8 mouse cellular contexts compared by ENCODE assay signal in the genomic region with DNA sequence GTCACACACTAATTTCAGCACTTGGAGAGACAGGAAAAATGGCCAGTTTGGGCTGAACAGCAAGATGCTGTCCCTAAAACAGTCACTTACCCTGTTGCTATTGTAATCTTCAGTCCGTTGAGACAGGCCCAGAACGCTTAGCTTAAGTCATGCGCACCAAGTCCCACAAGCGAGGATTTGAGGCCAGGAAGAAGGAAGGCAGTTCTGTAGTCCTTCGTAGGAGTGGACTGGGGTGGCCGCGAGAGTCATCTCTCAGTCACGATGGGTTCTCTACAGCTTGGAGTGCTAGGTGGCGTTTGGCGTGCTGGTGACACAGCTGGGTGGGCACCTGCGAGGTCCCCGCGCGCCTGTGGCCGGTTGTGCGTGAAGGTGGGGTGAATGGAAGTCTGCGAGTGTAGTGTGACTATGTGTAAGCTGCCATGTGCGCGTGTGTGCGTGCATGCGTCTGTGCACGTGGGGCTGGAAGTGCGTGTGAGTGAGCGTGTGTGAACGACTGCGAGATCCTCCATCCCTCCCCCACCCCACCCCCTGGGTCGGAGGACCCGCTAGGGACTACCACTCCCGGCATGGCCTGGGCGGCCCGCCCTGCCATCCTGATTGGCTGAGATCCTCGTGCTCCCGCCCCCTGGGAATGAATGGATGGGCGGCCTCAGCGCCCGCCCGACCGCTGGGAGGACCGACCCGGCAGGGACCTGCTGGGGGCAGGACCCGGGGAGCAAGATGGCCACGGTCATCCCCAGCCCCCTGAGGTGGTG. TPM values are rescaled to one million over a fixed set of nuclear protein-coding genes. Genes with fewer than 3 reads are reported as not detected.
DNase-seq lines count a peak whose midpoint lies in the region; ATAC-seq lines count a peak whose summit lies in the region.

No protein-coding gene starts in this region.

- H3K4me1 ChIP-seq in hindbrain, embryonic 10.5 days (replicated peaks): peaks cover 68% of the 10 kb centered on the region
- peaks cover 48% of the 10 kb centered on the region for H3K4me1 ChIP-seq in lung, embryonic 16.5 days (replicated peaks; ENCODE audit: control insufficient read depth, insufficient read depth, low read length)

- H3K9me3 ChIP-seq in hindbrain, embryonic 10.5 days: no peaks in the 10 kb centered on the region
- H3K9me3 ChIP-seq in lung, embryonic 16.5 days (ENCODE audit: control insufficient read depth, low read length): no peaks in the 10 kb centered on the region

- peak overlapping the region; percentile 99 for H3K4me2 ChIP-seq in lung, embryonic 16.5 days (ENCODE audit: low read depth, low read length)

- H3K36me3 ChIP-seq in hindbrain, embryonic 10.5 days: peaks cover 19% of the 10 kb centered on the region
- no peaks in the 10 kb centered on the region for H3K36me3 ChIP-seq in lung, embryonic 16.5 days (ENCODE audit: control insufficient read depth, insufficient read depth, low read length)

- peak overlapping the region; percentile 85 for H3K27ac ChIP-seq in hindbrain, embryonic 10.5 days
- H3K27ac ChIP-seq in lung, embryonic 16.5 days (ENCODE audit: low read length): peak overlapping the region; percentile 31

- peak overlapping the region; percentile 76 for H3K4me3 ChIP-seq in hindbrain, embryonic 10.5 days
- H3K4me3 ChIP-seq in lung, embryonic 16.5 days (ENCODE audit: low read length): peak overlapping the region; percentile 70

- WGBS in hindbrain, embryonic 10.5 days: 2% methylated on average over 42 of the region's 42 CpGs
- 3% methylated on average over 42 of the region's 42 CpGs for WGBS in lung, embryonic 16.5 days

- DNase-seq in MEL-GATA-1-ER (ENCODE audit: extremely low read depth, low read depth): peak; percentile 83
- DNase-seq in cerebellum, adult 8-10 months: peak; percentile 96
- peak; percentile 90 for DNase-seq in hindbrain, embryonic 10.5 days (ENCODE audit: low spot score)
- DNase-seq in layer of hippocampus, adult 9-11 months: peak; percentile 94
- DNase-seq in retina, adult 2 months (ENCODE audit: low read depth, low spot score): peak; percentile 65
- DNase-seq in thymus, postnatal 25 days: peak; percentile 87

- H3K9ac ChIP-seq in lung, embryonic 16.5 days (ENCODE audit: low read length): peak overlapping the region; percentile 64

- peaks cover 61% of the 10 kb centered on the region for H3K27me3 ChIP-seq in hindbrain, embryonic 10.5 days (ENCODE audit: insufficient read depth, poor library complexity, severe bottlenecking)
- peaks cover 20% of the 10 kb centered on the region for H3K27me3 ChIP-seq in lung, embryonic 16.5 days (ENCODE audit: control insufficient read depth, insufficient read depth, low read depth, low read length)

- peak; percentile 62 for ATAC-seq in frontal cortex, adult (ENCODE audit: low TSS enrichment)
- peak; percentile 83 for ATAC-seq in lung, embryonic 16.5 days (ENCODE audit: low read depth)

RNA-seq across cellular contexts. Expression of a gene that starts 3.8 kb away (rescaled TPM):
- polyA plus RNA-seq in hindbrain, embryonic 10.5 days (2016; fragmentation: Nextera tagmentation; extraction: Ambion mirVana): 28.3 and 60.6 TPM in 2 replicates
- 8.1 and 8.7 TPM in 2 replicates for polyA plus RNA-seq in lung, embryonic 16.5 days (2015; fragmentation: Nextera tagmentation; extraction: Ambion mirVana)

RNA-seq across cellular contexts. Expression of a gene that starts 18.4 kb away (rescaled TPM):
- 35.5 and 55.7 TPM in 2 replicates for polyA plus RNA-seq in hindbrain, embryonic 10.5 days (2016; fragmentation: Nextera tagmentation; extraction: Ambion mirVana)
- 157 and 162 TPM in 2 replicates for polyA plus RNA-seq in lung, embryonic 16.5 days (2015; fragmentation: Nextera tagmentation; extraction: Ambion mirVana)

RNA-seq across cellular contexts. Expression of a gene that starts 25.8 kb away (rescaled TPM):
- 43.7 and 65.7 TPM in 2 replicates for polyA plus RNA-seq in hindbrain, embryonic 10.5 days (2016; fragmentation: Nextera tagmentation; extraction: Ambion mirVana)
- polyA plus RNA-seq in lung, embryonic 16.5 days (2015; fragmentation: Nextera tagmentation; extraction: Ambion mirVana): 309 and 317 TPM in 2 replicates

RNA-seq across cellular contexts. Expression of a gene that starts 59.3 kb away (rescaled TPM):
- 6.9 and 7.4 TPM in 2 replicates for polyA plus RNA-seq in hindbrain, embryonic 10.5 days (2016; fragmentation: Nextera tagmentation; extraction: Ambion mirVana)
- polyA plus RNA-seq in lung, embryonic 16.5 days (2015; fragmentation: Nextera tagmentation; extraction: Ambion mirVana): 21.9 and 32.5 TPM in 2 replicates

Comparison
In these comparisons a context has a peak if more than half of its experiments do, and no peak if none do; other contexts are left out.
1. Peak in every context shown above with its lines: DNase-seq, ATAC-seq, H3K4me3 ChIP-seq and H3K27ac ChIP-seq.